Mouse (Mus musculus): Measurements from ENCODE around the gene Rhox4d. TPM values are rescaled to one million over a fixed set of nuclear protein-coding genes. Genes with fewer than 3 reads are reported as not detected.

Rhox4d gene
- total and polyA plus RNA-seq, 3 experiments, result not detected

Other genes with a start within 250 kb of the Rhox4d start
- gene Rhox4a, start 249.0 kb upstream of the Rhox4d start, total RNA-seq (2012; rRNA removed), result 3.8 and 4.8 TPM in 2 replicates
- gene Rhox4a, start 249.0 kb upstream of the Rhox4d start, total RNA-seq (2014; rRNA removed), result 7.2 and 8.2 TPM in 2 replicates
- 32.8 TPM in 1 of 2 replicates, not detected in the other for gene Rhox4a, start 249.0 kb upstream of the Rhox4d start, polyA plus RNA-seq (2012; ENCODE audit: insufficient read length, low read depth)
- gene Rhox3a2, start 134.3 kb upstream of the Rhox4d start, total RNA-seq (2012; rRNA removed), result not detected in 2 replicates
- not detected in 2 replicates for gene Rhox3a2, start 134.3 kb upstream of the Rhox4d start, total RNA-seq (2014; rRNA removed)
- not detected in 2 replicates for gene Rhox3a2, start 134.3 kb upstream of the Rhox4d start, polyA plus RNA-seq (2012; ENCODE audit: insufficient read length, low read depth)
- gene Rhox4a2, start 123.5 kb upstream of the Rhox4d start, total RNA-seq (2012; rRNA removed), result 1.7 TPM in 1 of 2 replicates, not detected in the other
- gene Rhox4a2, start 123.5 kb upstream of the Rhox4d start, total RNA-seq (2014; rRNA removed), result 9.8 and 16.4 TPM in 2 replicates
- 0.36 and 36.6 TPM in 2 replicates for gene Rhox4a2, start 123.5 kb upstream of the Rhox4d start, polyA plus RNA-seq (2012; ENCODE audit: insufficient read length, low read depth)
- gene Rhox2b, start 102.3 kb upstream of the Rhox4d start, total RNA-seq (2012; rRNA removed), result not detected in 2 replicates
- gene Rhox2b, start 102.3 kb upstream of the Rhox4d start, total RNA-seq (2014; rRNA removed), result 0.34 TPM in 1 of 2 replicates, not detected in the other
- gene Rhox2b, start 102.3 kb upstream of the Rhox4d start, polyA plus RNA-seq (2012; ENCODE audit: insufficient read length, low read depth), result 0.35 TPM in 1 of 2 replicates, not detected in the other
- 1.6 and 3.9 TPM in 2 replicates for gene Rhox4b, start 81.9 kb upstream of the Rhox4d start, total RNA-seq (2012; rRNA removed)
- not detected in 2 replicates for gene Rhox4b, start 81.9 kb upstream of the Rhox4d start, total RNA-seq (2014; rRNA removed)
- 0.51 and 0.56 TPM in 2 replicates for gene Rhox4b, start 81.9 kb upstream of the Rhox4d start, polyA plus RNA-seq (2012; ENCODE audit: insufficient read length, low read depth)
- not detected in 2 replicates for gene Rhox2c, start 60.7 kb upstream of the Rhox4d start, total RNA-seq (2012; rRNA removed)
- gene Rhox2c, start 60.7 kb upstream of the Rhox4d start, total RNA-seq (2014; rRNA removed), result not detected in 2 replicates
- not detected in 2 replicates for gene Rhox2c, start 60.7 kb upstream of the Rhox4d start, polyA plus RNA-seq (2012; ENCODE audit: insufficient read length, low read depth)
- gene Rhox3c, start 55.8 kb upstream of the Rhox4d start, total RNA-seq (2012; rRNA removed), result not detected in 2 replicates
- not detected in 2 replicates for gene Rhox3c, start 55.8 kb upstream of the Rhox4d start, total RNA-seq (2014; rRNA removed)
- not detected in 2 replicates for gene Rhox3c, start 55.8 kb upstream of the Rhox4d start, polyA plus RNA-seq (2012; ENCODE audit: insufficient read length, low read depth)
- not detected in 2 replicates for gene Rhox4c, start 34.0 kb upstream of the Rhox4d start, total RNA-seq (2012; rRNA removed)
- not detected in 2 replicates for gene Rhox4c, start 34.0 kb upstream of the Rhox4d start, total RNA-seq (2014; rRNA removed)
- gene Rhox4c, start 34.0 kb upstream of the Rhox4d start, polyA plus RNA-seq (2012; ENCODE audit: insufficient read length, low read depth), result not detected in 2 replicates
- gene Rhox2d, start 20.9 kb upstream of the Rhox4d start, total RNA-seq (2012; rRNA removed), result not detected in 2 replicates
- not detected in 2 replicates for gene Rhox2d, start 20.9 kb upstream of the Rhox4d start, total RNA-seq (2014; rRNA removed)
- gene Rhox2d, start 20.9 kb upstream of the Rhox4d start, polyA plus RNA-seq (2012; ENCODE audit: insufficient read length, low read depth), result not detected in 2 replicates
- not detected in 2 replicates for gene Rhox2e, start 16.1 kb downstream of the Rhox4d start, total RNA-seq (2012; rRNA removed)
- gene Rhox2e, start 16.1 kb downstream of the Rhox4d start, total RNA-seq (2014; rRNA removed), result not detected in 2 replicates
- gene Rhox2e, start 16.1 kb downstream of the Rhox4d start, polyA plus RNA-seq (2012; ENCODE audit: insufficient read length, low read depth), result not detected in 2 replicates
- gene Rhox3e, start 27.7 kb downstream of the Rhox4d start, total RNA-seq (2012; rRNA removed), result not detected in 2 replicates
- gene Rhox3e, start 27.7 kb downstream of the Rhox4d start, total RNA-seq (2014; rRNA removed), result not detected in 2 replicates
- gene Rhox3e, start 27.7 kb downstream of the Rhox4d start, polyA plus RNA-seq (2012; ENCODE audit: insufficient read length, low read depth), result not detected in 2 replicates
- gene Rhox4e, start 43.1 kb downstream of the Rhox4d start, total RNA-seq (2012; rRNA removed), result not detected in 2 replicates
- not detected in 2 replicates for gene Rhox4e, start 43.1 kb downstream of the Rhox4d start, total RNA-seq (2014; rRNA removed)
- gene Rhox4e, start 43.1 kb downstream of the Rhox4d start, polyA plus RNA-seq (2012; ENCODE audit: insufficient read length, low read depth), result not detected in 2 replicates
- not detected in 2 replicates for gene Rhox2f, start 57.0 kb downstream of the Rhox4d start, total RNA-seq (2012; rRNA removed)
- not detected in 2 replicates for gene Rhox2f, start 57.0 kb downstream of the Rhox4d start, total RNA-seq (2014; rRNA removed)
- gene Rhox2f, start 57.0 kb downstream of the Rhox4d start, polyA plus RNA-seq (2012; ENCODE audit: insufficient read length, low read depth), result not detected in 2 replicates
- not detected in 2 replicates for gene Rhox3f, start 66.6 kb downstream of the Rhox4d start, total RNA-seq (2012; rRNA removed)
- gene Rhox3f, start 66.6 kb downstream of the Rhox4d start, total RNA-seq (2014; rRNA removed), result not detected in 2 replicates
- gene Rhox3f, start 66.6 kb downstream of the Rhox4d start, polyA plus RNA-seq (2012; ENCODE audit: insufficient read length, low read depth), result not detected in 2 replicates
- gene Rhox4f, start 93.3 kb downstream of the Rhox4d start, total RNA-seq (2012; rRNA removed), result not detected in 2 replicates
- gene Rhox4f, start 93.3 kb downstream of the Rhox4d start, total RNA-seq (2014; rRNA removed), result not detected in 2 replicates
- not detected in 2 replicates for gene Rhox4f, start 93.3 kb downstream of the Rhox4d start, polyA plus RNA-seq (2012; ENCODE audit: insufficient read length, low read depth)
- not detected in 2 replicates for gene Rhox3g, start 114.3 kb downstream of the Rhox4d start, total RNA-seq (2012; rRNA removed)
- not detected in 2 replicates for gene Rhox3g, start 114.3 kb downstream of the Rhox4d start, total RNA-seq (2014; rRNA removed)
- gene Rhox3g, start 114.3 kb downstream of the Rhox4d start, polyA plus RNA-seq (2012; ENCODE audit: insufficient read length, low read depth), result not detected in 2 replicates
- gene Rhox2g, start 129.1 kb downstream of the Rhox4d start, total RNA-seq (2012; rRNA removed), result not detected in 2 replicates
- not detected in 2 replicates for gene Rhox2g, start 129.1 kb downstream of the Rhox4d start, total RNA-seq (2014; rRNA removed)
- 0.56 and 0.84 TPM in 2 replicates for gene Rhox2g, start 129.1 kb downstream of the Rhox4d start, polyA plus RNA-seq (2012; ENCODE audit: insufficient read length, low read depth)
- gene Rhox4g, start 137.0 kb downstream of the Rhox4d start, total RNA-seq (2012; rRNA removed), result 0.13 TPM in 1 of 2 replicates, not detected in the other
- gene Rhox4g, start 137.0 kb downstream of the Rhox4d start, total RNA-seq (2014; rRNA removed), result not detected in 2 replicates
- not detected in 2 replicates for gene Rhox4g, start 137.0 kb downstream of the Rhox4d start, polyA plus RNA-seq (2012; ENCODE audit: insufficient read length, low read depth)
- not detected in 2 replicates for gene Rhox3h, start 154.4 kb downstream of the Rhox4d start, total RNA-seq (2012; rRNA removed)
- gene Rhox3h, start 154.4 kb downstream of the Rhox4d start, total RNA-seq (2014; rRNA removed), result not detected in 2 replicates
- not detected in 2 replicates for gene Rhox3h, start 154.4 kb downstream of the Rhox4d start, polyA plus RNA-seq (2012; ENCODE audit: insufficient read length, low read depth)
- 1.4 and 2.1 TPM in 2 replicates for gene Rhox2h, start 158.9 kb downstream of the Rhox4d start, total RNA-seq (2012; rRNA removed)
- 0.90 and 0.95 TPM in 2 replicates for gene Rhox2h, start 158.9 kb downstream of the Rhox4d start, total RNA-seq (2014; rRNA removed)
- 0.87 and 1.5 TPM in 2 replicates for gene Rhox2h, start 158.9 kb downstream of the Rhox4d start, polyA plus RNA-seq (2012; ENCODE audit: insufficient read length, low read depth)

All from CH12.LX (cell line).